Mouse (Mus musculus) R1 (cell line): ENCODE data around the gene Olfr125.

ENCODE experiments used
- DNase-seq: peaks from one replicate; pipeline ENCODE4 v3.0.0-alpha.2; 2018; ENCODE audit warnings: low read depth, low spot score

The Olfr125 gene

GRCm38 (mm10) chr17:37832649-37833048, at the start of gene Olfr125:
Gene Olfr125 (plus strand): TSS chr17:37832949.
- no peak for DNase-seq

- no peak for DNase-seq
These were observed 39.5 kb upstream of the Olfr125 start, which contains the start of gene Olfr123 for GRCm38 (mm10) chr17:37793229-37793628. Gene Olfr123 (plus strand): TSS chr17:37793529.

GRCm38 (mm10) chr17:37799588-37799987, 33.2 kb upstream of the Olfr125 start, which contains the start of gene Olfr124:
Gene Olfr124 (plus strand): TSS chr17:37799888.
- DNase-seq: no peak

- DNase-seq: no peak
These were observed 14.4 kb downstream of the Olfr125 start, which contains the start of gene Olfr126 for GRCm38 (mm10) chr17:37847183-37847582. Gene Olfr126 (plus strand): TSS chr17:37847483.

- peak; percentile 90 for DNase-seq
These were observed 31.2 kb downstream of the Olfr125 start for GRCm38 (mm10) chr17:37863901-37864300.

- DNase-seq: peak; percentile 82
These were observed 37.0 kb downstream of the Olfr125 start for GRCm38 (mm10) chr17:37869676-37870205.

GRCm38 (mm10) chr17:37873830-37874229, 41.1 kb downstream of the Olfr125 start:
- no peak for DNase-seq
